Mouse (Mus musculus) myocyte (in vitro differentiated cells): ENCODE data around the gene Tnnt2.

Experiments used
- E2F4 ChIP-seq: IDR thresholded peaks from one replicate; pipeline ENCODE4 v1.6.1; 2011; ENCODE audit warnings: mild to moderate bottlenecking, control low read depth, moderate library complexity; ENCODE audit not compliant: insufficient read depth
- MAX ChIP-seq: IDR thresholded peaks from one replicate; pipeline ENCODE4 v1.6.1; 2011; ENCODE audit warnings: low read depth, mild to moderate bottlenecking, control low read depth
- POLR2A ChIP-seq: IDR thresholded peaks from one replicate; pipeline ENCODE4 v1.6.1; 2011; ENCODE audit warnings: low read depth, mild to moderate bottlenecking, control low read depth, moderate library complexity; ENCODE audit not compliant: insufficient read length
- SRF ChIP-seq: IDR thresholded peaks from one replicate; pipeline ENCODE4 v1.6.1; 2011; ENCODE audit warnings: low read depth; ENCODE audit not compliant: control insufficient read depth, insufficient read length

GRCm38 (mm10) chr1:135868570-135868969, 32.4 kb downstream of the Tnnt2 start:
- TF ChIP-seq POLR2A, result no peak
- no peak for TF ChIP-seq SRF
- no peak for TF ChIP-seq E2F4
- no peak for TF ChIP-seq MAX
